Mouse (Mus musculus): ENCODE measurements around the gene Gm26602. TPM values are rescaled to one million over a fixed set of nuclear protein-coding genes. Genes with fewer than 3 reads are reported as not detected.
"Not testable (repeated sequence)": the region's sequence is repeated elsewhere in the genome, so short reads cannot be mapped to it uniquely, and the experiment has no call there.

Gene Gm26602
- polyA plus RNA-seq, 2 experiments = not detected

- no peak overlapping the region for H3K4me2 ChIP-seq (replicated peaks; ENCODE audit: low read depth, low read length, severe bottlenecking)
- H3K4me1 ChIP-seq (ENCODE audit: control insufficient read depth, insufficient read depth, low read length) = peaks cover 6% of the 10 kb centered on the region; the same call in 1 of the 2 replicates
- DNase-seq (ENCODE audit: low spot score) (no peak), ATAC-seq (ENCODE audit: low FRiP score, low read depth) (no peak)
- H3K36me3 ChIP-seq (ENCODE audit: control insufficient read depth, insufficient read depth, low read length) = no peaks in the 10 kb centered on the region
- WGBS = 68% methylated on average over 4 of the region's 4 CpGs
- TF ChIP-seq POLR2A (IDR thresholded peaks at IDR 0.05; ENCODE audit: borderline replicate concordance, extremely low read depth, insufficient read depth, insufficient read length) = no peak
- no peak overlapping the region for H3K27ac ChIP-seq (replicated peaks; ENCODE audit: low read depth, low read length)
- H3K9ac ChIP-seq (ENCODE audit: low read depth, low read length, severe bottlenecking) = no peak overlapping the region
- H3K9me3 ChIP-seq (ENCODE audit: control insufficient read depth, low read length) = no peaks in the 10 kb centered on the region
- no peaks in the 10 kb centered on the region for H3K27me3 ChIP-seq (ENCODE audit: control insufficient read depth, insufficient read depth, low read length)
- no peak overlapping the region for H3K4me3 ChIP-seq (replicated peaks; ENCODE audit: low read length)
Measured at GRCm38 (mm10) chr10:79884446-79884845, 26.2 kb upstream of the Gm26602 start.

- not testable (repeated sequence) for H3K27me3 ChIP-seq (ENCODE audit: control insufficient read depth, insufficient read depth, low read length); H3K4me3 ChIP-seq (replicated peaks; ENCODE audit: low read length); H3K9ac ChIP-seq (ENCODE audit: low read depth, low read length, severe bottlenecking); H3K36me3 ChIP-seq (ENCODE audit: control insufficient read depth, insufficient read depth, low read length); H3K4me2 ChIP-seq (replicated peaks; ENCODE audit: low read depth, low read length, severe bottlenecking); DNase-seq (ENCODE audit: low spot score); ATAC-seq (ENCODE audit: low FRiP score, low read depth); H3K4me1 ChIP-seq (ENCODE audit: control insufficient read depth, insufficient read depth, low read length); H3K9me3 ChIP-seq (ENCODE audit: control insufficient read depth, low read length); H3K27ac ChIP-seq (replicated peaks; ENCODE audit: low read depth, low read length)
- 59% methylated on average over 2 of the region's 3 CpGs for WGBS
Measured at GRCm38 (mm10) chr10:79884938-79885337, 25.7 kb upstream of the Gm26602 start.

DNA sequence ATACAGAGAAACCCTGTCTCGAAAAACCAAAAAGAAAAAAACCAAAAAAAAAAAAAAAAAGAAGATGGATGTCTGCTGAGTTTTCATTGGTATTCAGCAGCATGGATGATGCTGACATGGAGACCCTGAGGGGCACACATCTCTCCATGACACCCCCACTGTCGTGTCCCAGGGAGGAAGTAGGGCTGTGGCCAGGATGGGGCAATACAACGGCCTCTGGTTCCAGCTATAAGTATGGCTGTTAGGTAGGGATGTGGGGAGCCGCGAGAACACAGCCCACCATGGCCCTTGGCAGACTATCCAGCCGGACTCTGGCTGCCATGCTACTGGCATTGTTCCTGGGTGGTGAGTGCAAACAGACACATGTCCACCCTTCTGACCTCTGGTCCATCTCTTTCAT lies 24.6 kb upstream of the Gm26602 start, which contains the start of gene Elane:
Elane (plus strand) TSS at position 194 of the 400 bp plus-strand sequence.
- Histone ChIP-seq H3K9me3 (ENCODE audit: control insufficient read depth, low read length) (no peaks in the 10 kb centered on the region), H3K9ac (ENCODE audit: low read depth, low read length, severe bottlenecking) (no peak within 1 kb of the TSS), H3K27me3 (ENCODE audit: control insufficient read depth, insufficient read depth, low read length) (no peaks in the 10 kb centered on the region), H3K27ac (replicated peaks; ENCODE audit: low read depth, low read length) (no peak within 1 kb of the TSS), H3K36me3 (ENCODE audit: control insufficient read depth, insufficient read depth, low read length) (no peaks in the 10 kb centered on the region), H3K4me2 (replicated peaks; ENCODE audit: low read depth, low read length, severe bottlenecking) (no peak within 1 kb of the TSS), H3K4me3 (replicated peaks; ENCODE audit: low read length) (no peak within 1 kb of the TSS), H3K4me1 (ENCODE audit: control insufficient read depth, insufficient read depth, low read length) (peaks cover 6% of the 10 kb centered on the region; the same call in 1 of the 2 replicates)
- 85% methylated on average over 6 of the region's 6 CpGs for WGBS
- ATAC-seq (ENCODE audit: low FRiP score, low read depth) = no peak
- TF ChIP-seq POLR2A (IDR thresholded peaks at IDR 0.05; ENCODE audit: borderline replicate concordance, extremely low read depth, insufficient read depth, insufficient read length) = no peak
- no peak for DNase-seq (ENCODE audit: low spot score)

GRCm38 (mm10) chr10:79886611-79887010 lies 24.0 kb upstream of the Gm26602 start:
- Histone ChIP-seq H3K9ac (ENCODE audit: low read depth, low read length, severe bottlenecking) (no peak overlapping the region), H3K4me2 (replicated peaks; ENCODE audit: low read depth, low read length, severe bottlenecking) (no peak overlapping the region), H3K27ac (replicated peaks; ENCODE audit: low read depth, low read length) (no peak overlapping the region), H3K27me3 (ENCODE audit: control insufficient read depth, insufficient read depth, low read length) (no peaks in the 10 kb centered on the region), H3K9me3 (ENCODE audit: control insufficient read depth, low read length) (no peaks in the 10 kb centered on the region), H3K36me3 (ENCODE audit: control insufficient read depth, insufficient read depth, low read length) (no peaks in the 10 kb centered on the region), H3K4me1 (ENCODE audit: control insufficient read depth, insufficient read depth, low read length) (peaks cover 6% of the 10 kb centered on the region; the same call in 1 of the 2 replicates), H3K4me3 (replicated peaks; ENCODE audit: low read length) (no peak overlapping the region)
- ATAC-seq (ENCODE audit: low FRiP score, low read depth) (no peak), DNase-seq (ENCODE audit: low spot score) (no peak)
- no peak for TF ChIP-seq POLR2A (IDR thresholded peaks at IDR 0.05; ENCODE audit: borderline replicate concordance, extremely low read depth, insufficient read depth, insufficient read length)
- 72% methylated on average over 8 of the region's 8 CpGs for WGBS

- H3K4me2 ChIP-seq (replicated peaks; ENCODE audit: low read depth, low read length, severe bottlenecking) = no peak overlapping the region
- WGBS = 69% methylated on average over 2 of the region's 2 CpGs
- H3K9ac ChIP-seq (ENCODE audit: low read depth, low read length, severe bottlenecking) = no peak overlapping the region
- no peak overlapping the region for H3K27ac ChIP-seq (replicated peaks; ENCODE audit: low read depth, low read length)
- no peaks in the 10 kb centered on the region for H3K4me1 ChIP-seq (ENCODE audit: control insufficient read depth, insufficient read depth, low read length)
- TF ChIP-seq POLR2A (IDR thresholded peaks at IDR 0.05; ENCODE audit: borderline replicate concordance, extremely low read depth, insufficient read depth, insufficient read length) = no peak
- H3K27me3 ChIP-seq (ENCODE audit: control insufficient read depth, insufficient read depth, low read length) = no peaks in the 10 kb centered on the region
- DNase-seq (ENCODE audit: low spot score) (no peak), ATAC-seq (ENCODE audit: low FRiP score, low read depth) (no peak)
- no peaks in the 10 kb centered on the region for H3K9me3 ChIP-seq (ENCODE audit: control insufficient read depth, low read length)
- no peaks in the 10 kb centered on the region for H3K36me3 ChIP-seq (ENCODE audit: control insufficient read depth, insufficient read depth, low read length)
- no peak overlapping the region for H3K4me3 ChIP-seq (replicated peaks; ENCODE audit: low read length)
Measured at GRCm38 (mm10) chr10:79889386-79889785, 21.3 kb upstream of the Gm26602 start.

- 37% methylated on average over 5 of the region's 5 CpGs for WGBS
- Histone ChIP-seq H3K4me3 (replicated peaks; ENCODE audit: low read length) (no peak within 1 kb of the TSS), H3K9ac (ENCODE audit: low read depth, low read length, severe bottlenecking) (no peak within 1 kb of the TSS)
Measured at GRCm38 (mm10) chr10:79890670-79891069, 20.0 kb upstream of the Gm26602 start, which contains the start of gene Cfd. Gene Cfd (plus strand): TSS chr10:79890853.

GRCm38 (mm10) chr10:79892451-79893118 lies 18.1 kb upstream of the Gm26602 start:
- not testable (repeated sequence) for H3K9me3 ChIP-seq (ENCODE audit: control insufficient read depth, low read length); H3K27ac ChIP-seq (replicated peaks; ENCODE audit: low read depth, low read length); H3K9ac ChIP-seq (ENCODE audit: low read depth, low read length, severe bottlenecking); H3K27me3 ChIP-seq (ENCODE audit: control insufficient read depth, insufficient read depth, low read length); H3K4me2 ChIP-seq (replicated peaks; ENCODE audit: low read depth, low read length, severe bottlenecking); H3K4me3 ChIP-seq (replicated peaks; ENCODE audit: low read length); H3K4me1 ChIP-seq (ENCODE audit: control insufficient read depth, insufficient read depth, low read length)
- 44% methylated on average over 22 of the region's 22 CpGs for WGBS
- H3K36me3 ChIP-seq (ENCODE audit: control insufficient read depth, insufficient read depth, low read length) = peaks cover 27% of the 10 kb centered on the region
- ATAC-seq (ENCODE audit: low FRiP score, low read depth) (peak; percentile 30; the same call in 1 of the 2 replicates), DNase-seq (ENCODE audit: low spot score) (peak; percentile 68)

More at GRCm38 (mm10) chr10:79890670-79891069, 20.0 kb upstream of the Gm26602 start, which contains the start of gene Cfd:
- DNase-seq (ENCODE audit: low spot score) = no peak
- no peak for ATAC-seq (ENCODE audit: low FRiP score, low read depth)
- H3K27ac ChIP-seq (replicated peaks; ENCODE audit: low read depth, low read length) = no peak within 1 kb of the TSS
- no peak within 1 kb of the TSS for H3K4me2 ChIP-seq (replicated peaks; ENCODE audit: low read depth, low read length, severe bottlenecking)
- no peak for TF ChIP-seq POLR2A (IDR thresholded peaks at IDR 0.05; ENCODE audit: borderline replicate concordance, extremely low read depth, insufficient read depth, insufficient read length)
- H3K36me3 ChIP-seq (ENCODE audit: control insufficient read depth, insufficient read depth, low read length) = peaks cover 8% of the 10 kb centered on the region
- no peaks in the 10 kb centered on the region for H3K27me3 ChIP-seq (ENCODE audit: control insufficient read depth, insufficient read depth, low read length)
- H3K4me1 ChIP-seq (ENCODE audit: control insufficient read depth, insufficient read depth, low read length) = no peaks in the 10 kb centered on the region
- no peaks in the 10 kb centered on the region for H3K9me3 ChIP-seq (ENCODE audit: control insufficient read depth, low read length)

Data from limb, embryonic 14.5 days (tissue).